Mouse (Mus musculus): ENCODE measurements around the gene Entpd3. TPM values are rescaled to one million over a fixed set of nuclear protein-coding genes. Genes with fewer than 3 reads are reported as not detected.

Entpd3 gene
- polyA plus RNA-seq, 1 experiment from 2014 or later: 2.1 TPM

- peak overlapping the region; percentile 64 for H3K9ac ChIP-seq (ENCODE audit: low read length)
- H3K27me3 ChIP-seq (ENCODE audit: control insufficient read depth, insufficient read depth, low read length): no peaks in the 10 kb centered on the region
- peak; percentile 87 for ATAC-seq (ENCODE audit: low FRiP score, low TSS enrichment)
- peak overlapping the region; percentile 88 for H3K27ac ChIP-seq (replicated peaks)
- peak; percentile 96 for TF ChIP-seq CTCF (IDR thresholded peaks at IDR 0.05; ENCODE audit: low read depth)
- no peak for TF ChIP-seq EP300 (optimal IDR thresholded peaks at IDR 0.05)
- H3K4me1 ChIP-seq (replicated peaks; ENCODE audit: control insufficient read depth, insufficient read depth): no peaks in the 10 kb centered on the region; the same call in 1 of the 2 replicates
- peak; percentile 89 for DNase-seq (ENCODE audit: low spot score)
- 11% methylated on average over 28 of the region's 28 CpGs for WGBS
- H3K9me3 ChIP-seq (ENCODE audit: control insufficient read depth, low read length): no peaks in the 10 kb centered on the region
- no peaks in the 10 kb centered on the region for H3K36me3 ChIP-seq (ENCODE audit: control insufficient read depth, insufficient read depth, low read length)
- H3K4me3 ChIP-seq (ENCODE audit: low read depth, low read length): peak overlapping the region; percentile 40
- peak overlapping the region; percentile 80 for H3K4me2 ChIP-seq (replicated peaks; ENCODE audit: low read depth)
These were observed 43.1 kb downstream of the Entpd3 start for GRCm38 (mm10) chr9:120582619-120583308.

GRCm38 (mm10) chr9:120583314-120583713, 43.7 kb downstream of the Entpd3 start:
- TF ChIP-seq EP300 (optimal IDR thresholded peaks at IDR 0.05) (no peak), CTCF (IDR thresholded peaks at IDR 0.05; ENCODE audit: low read depth) (0 out of 2 replicates have a peak, but pooled peaks have one; percentile 16)
- peak overlapping the region; percentile 80 for H3K4me2 ChIP-seq (replicated peaks; ENCODE audit: low read depth)
- ATAC-seq (ENCODE audit: low FRiP score, low TSS enrichment): no peak
- H3K9me3 ChIP-seq (ENCODE audit: control insufficient read depth, low read length): no peaks in the 10 kb centered on the region
- no peak overlapping the region for H3K4me3 ChIP-seq (ENCODE audit: low read depth, low read length)
- DNase-seq (ENCODE audit: low spot score): no peak
- no peak overlapping the region for H3K9ac ChIP-seq (ENCODE audit: low read length)
- H3K4me1 ChIP-seq (replicated peaks; ENCODE audit: control insufficient read depth, insufficient read depth): no peaks in the 10 kb centered on the region; the same call in 1 of the 2 replicates
- no peak overlapping the region; the same call in 1 of the 2 replicates for H3K27ac ChIP-seq (replicated peaks)
- whole genome bisulfite sequencing: 77% methylated on average over 3 of the region's 3 CpGs
- H3K36me3 ChIP-seq (ENCODE audit: control insufficient read depth, insufficient read depth, low read length): no peaks in the 10 kb centered on the region
- no peaks in the 10 kb centered on the region for H3K27me3 ChIP-seq (ENCODE audit: control insufficient read depth, insufficient read depth, low read length)

GRCm38 (mm10) chr9:120586546-120586945, 46.9 kb downstream of the Entpd3 start:
- peak; percentile 80 for DNase-seq (ENCODE audit: low spot score)
- no peak for ATAC-seq (ENCODE audit: low FRiP score, low TSS enrichment)
- no peak overlapping the region for H3K9ac ChIP-seq (ENCODE audit: low read length)

GRCm38 (mm10) chr9:120591490-120591889, 51.9 kb downstream of the Entpd3 start:
- H3K4me2 ChIP-seq (replicated peaks; ENCODE audit: low read depth): no peak overlapping the region
- 2% methylated on average over 9 of the region's 9 CpGs for WGBS
- ATAC-seq (ENCODE audit: low FRiP score, low TSS enrichment): no peak

More at GRCm38 (mm10) chr9:120586546-120586945, 46.9 kb downstream of the Entpd3 start:
- WGBS: 10% methylated on average over 3 of the region's 3 CpGs
- Histone ChIP-seq H3K36me3 (ENCODE audit: control insufficient read depth, insufficient read depth, low read length) (no peaks in the 10 kb centered on the region), H3K4me3 (ENCODE audit: low read depth, low read length) (no peak overlapping the region), H3K4me2 (replicated peaks; ENCODE audit: low read depth) (no peak overlapping the region), H3K27ac (replicated peaks) (no peak overlapping the region), H3K9me3 (ENCODE audit: control insufficient read depth, low read length) (no peaks in the 10 kb centered on the region), H3K4me1 (replicated peaks; ENCODE audit: control insufficient read depth, insufficient read depth) (no peaks in the 10 kb centered on the region; the same call in 1 of the 2 replicates), H3K27me3 (ENCODE audit: control insufficient read depth, insufficient read depth, low read length) (no peaks in the 10 kb centered on the region)
- TF ChIP-seq EP300 (optimal IDR thresholded peaks at IDR 0.05) (no peak), CTCF (IDR thresholded peaks at IDR 0.05; ENCODE audit: low read depth) (peak; percentile 93)

GRCm38 (mm10) chr9:120593383-120594101, 53.9 kb downstream of the Entpd3 start:
- no peaks in the 10 kb centered on the region for H3K27me3 ChIP-seq (ENCODE audit: control insufficient read depth, insufficient read depth, low read length)
- H3K4me2 ChIP-seq (replicated peaks; ENCODE audit: low read depth): no peak overlapping the region
- H3K4me1 ChIP-seq (replicated peaks; ENCODE audit: control insufficient read depth, insufficient read depth): no peaks in the 10 kb centered on the region
- H3K9me3 ChIP-seq (ENCODE audit: control insufficient read depth, low read length): no peaks in the 10 kb centered on the region
- H3K9ac ChIP-seq (ENCODE audit: low read length): no peak overlapping the region
- DNase-seq (ENCODE audit: low spot score): no peak
- WGBS: 56% methylated on average over 9 of the region's 9 CpGs
- no peak overlapping the region for H3K4me3 ChIP-seq (ENCODE audit: low read depth, low read length)
- H3K36me3 ChIP-seq (ENCODE audit: control insufficient read depth, insufficient read depth, low read length): no peaks in the 10 kb centered on the region
- TF ChIP-seq CTCF (IDR thresholded peaks at IDR 0.05; ENCODE audit: low read depth) (no peak), EP300 (optimal IDR thresholded peaks at IDR 0.05) (peak; percentile 44)
- ATAC-seq (ENCODE audit: low FRiP score, low TSS enrichment): peak; percentile 66
- peak overlapping the region; percentile 85 for H3K27ac ChIP-seq (replicated peaks)

More at GRCm38 (mm10) chr9:120591490-120591889, 51.9 kb downstream of the Entpd3 start:
- Histone ChIP-seq H3K36me3 (ENCODE audit: control insufficient read depth, insufficient read depth, low read length) (no peaks in the 10 kb centered on the region), H3K4me3 (ENCODE audit: low read depth, low read length) (no peak overlapping the region), H3K9ac (ENCODE audit: low read length) (no peak overlapping the region), H3K27me3 (ENCODE audit: control insufficient read depth, insufficient read depth, low read length) (no peaks in the 10 kb centered on the region), H3K4me1 (replicated peaks; ENCODE audit: control insufficient read depth, insufficient read depth) (no peaks in the 10 kb centered on the region), H3K9me3 (ENCODE audit: control insufficient read depth, low read length) (no peaks in the 10 kb centered on the region), H3K27ac (replicated peaks) (no peak overlapping the region)
- TF ChIP-seq CTCF (IDR thresholded peaks at IDR 0.05; ENCODE audit: low read depth) (peak; percentile 90), EP300 (optimal IDR thresholded peaks at IDR 0.05) (no peak)
- DNase-seq (ENCODE audit: low spot score): peak; percentile 83
